Mouse (Mus musculus) CD4-positive naive resting alpha-beta T cell, adult 57 days (primary cell): Measurements from ENCODE around the gene Cse1l. TPM values are rescaled to one million over a fixed set of nuclear protein-coding genes. Genes with fewer than 3 reads are reported as not detected.

ENCODE experiments used
- total RNA-seq: library from RNA; stranded (reverse); gene quantifications from one replicate; pipeline ENCODE4 v1.2.4, GENCODE M21; 2023

Gene Cse1l
- total RNA-seq = 56.0 TPM

DNA sequence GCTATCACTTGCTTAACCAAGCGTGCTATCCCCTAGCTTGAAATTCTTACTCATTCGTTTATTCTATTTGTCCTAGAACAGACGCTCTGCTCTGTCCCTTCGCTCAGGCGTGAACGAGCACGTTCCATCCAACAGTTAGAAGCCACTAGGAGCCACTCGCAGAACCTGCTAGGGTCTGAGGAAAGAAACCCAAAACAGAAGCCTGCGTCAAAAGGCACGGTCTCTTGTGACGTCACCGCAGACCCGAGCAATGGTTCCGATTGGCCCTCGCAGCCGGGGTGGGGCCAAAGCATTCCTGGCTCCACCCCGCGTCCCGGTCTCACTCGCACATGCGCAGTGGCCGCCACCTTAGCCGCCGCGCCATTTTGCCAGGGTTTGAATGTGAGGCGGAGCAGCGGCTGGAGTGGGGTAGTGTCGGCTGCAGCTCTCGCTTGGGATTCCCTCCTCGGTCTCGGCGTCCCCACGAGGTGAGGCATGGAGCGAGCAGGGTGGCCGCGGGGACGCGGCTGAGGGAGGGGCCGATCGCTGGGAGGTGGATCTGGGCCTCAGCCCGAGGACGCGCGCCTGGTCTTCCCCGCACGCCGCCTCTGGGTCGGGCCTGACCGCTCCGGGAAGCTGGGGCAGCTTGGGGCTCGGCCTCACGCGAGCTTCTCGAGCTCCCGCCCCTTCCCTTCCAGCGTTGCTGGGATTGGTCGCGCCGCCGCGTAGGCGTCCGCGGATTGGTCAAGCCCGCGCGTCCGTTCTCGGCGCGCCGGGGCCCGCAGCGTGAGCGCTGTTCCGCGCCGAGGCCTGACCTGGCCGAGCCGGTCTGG, at the start of gene Cse1l:
Gene Cse1l (plus strand): TSS at position 330 of the 812 bp plus-strand sequence.

Other genes with a start within 250 kb of the Cse1l start
- gene Prex1, start 192.2 kb upstream of the Cse1l start, total RNA-seq = 179 TPM
- gene Trp53rkb, start 113.5 kb upstream of the Cse1l start, total RNA-seq = 11.7 TPM
- 49.8 TPM for gene Arfgef2, start 100.5 kb upstream of the Cse1l start, total RNA-seq
- gene Stau1, start 90.3 kb downstream of the Cse1l start, total RNA-seq = 77.8 TPM
- 92.6 TPM for gene Ddx27, start 109.2 kb downstream of the Cse1l start, total RNA-seq
- 63.1 TPM for gene Znfx1, start 157.0 kb downstream of the Cse1l start, total RNA-seq